Mouse (Mus musculus): ENCODE results near the gene Chkb. TPM values are rescaled to one million over a fixed set of nuclear protein-coding genes. Genes with fewer than 3 reads are reported as not detected.

The Chkb gene
- total RNA-seq (2021), result 10 to 100 TPM; 44.8 to 55.0 TPM
- long read RNA-seq, experiment 1, transcript Chkb-203 (2 exons, 543 nt), result minor isoform, 9 of 52 reads
- long read RNA-seq, experiment 1, transcript Chkb-201 (11 exons, 1,707 nt), result major isoform, 23 of 52 reads
- long read RNA-seq, experiment 1, partial matches to known transcripts, result 7 of 52 reads
- long read RNA-seq, experiment 1, other reads (novel, unspliced or antisense), result 12 of 52 reads
- long read RNA-seq, experiment 2, transcript Chkb-203 (2 exons, 543 nt), result minor isoform, 8 of 36 reads
- long read RNA-seq, experiment 2, transcript Chkb-201 (11 exons, 1,707 nt), result major isoform, 13 of 36 reads
- long read RNA-seq, experiment 2, partial matches to known transcripts, result 7 of 36 reads
- long read RNA-seq, experiment 2, other reads (novel, unspliced or antisense), result 7 of 36 reads

- peak; percentile 93 to 96 for DNase-seq
Measured at GRCm38 (mm10) chr15:89429352-89430221, at the start of gene Chkb, which contains the start of the genes C730034F03Rik and Gm44502. Chkb (minus strand) TSS chr15:89429908. C730034F03Rik (plus strand) TSS chr15:89429589. Gm44502 (minus strand) TSS chr15:89429696.

GRCm38 (mm10) chr15:89478622-89479021 lies 48.9 kb upstream of the Chkb start:
- no peak for DNase-seq

GRCm38 (mm10) chr15:89477806-89478205 lies 48.1 kb upstream of the Chkb start:
- peak in 1 of 2 experiments; percentile 9 for DNase-seq

- DNase-seq, result peak; percentile 42 to 75
Measured at GRCm38 (mm10) chr15:89477091-89477491, 47.4 kb upstream of the Chkb start, which contains the start of gene Arsa. Arsa (minus strand) TSS chr15:89477425.

GRCm38 (mm10) chr15:89476475-89476815 lies 46.7 kb upstream of the Chkb start:
- no peak for DNase-seq

GRCm38 (mm10) chr15:89475611-89476474 lies 46.1 kb upstream of the Chkb start:
- DNase-seq, result peak; percentile 97 to 98

- DNase-seq, result no peak
Measured at GRCm38 (mm10) chr15:89475293-89475600, 45.5 kb upstream of the Chkb start.

- peak in 1 of 2 experiments; percentile 13 for DNase-seq
Measured at GRCm38 (mm10) chr15:89474596-89475292, 45.0 kb upstream of the Chkb start.

- no peak for DNase-seq
Measured at GRCm38 (mm10) chr15:89473921-89474320, 44.2 kb upstream of the Chkb start.

- peak in 1 of 2 experiments; percentile 10 for DNase-seq
Measured at GRCm38 (mm10) chr15:89473370-89473769, 43.7 kb upstream of the Chkb start.

- no peak for DNase-seq
Measured at GRCm38 (mm10) chr15:89471476-89471875, 41.8 kb upstream of the Chkb start.

GRCm38 (mm10) chr15:89468577-89468976 lies 38.9 kb upstream of the Chkb start:
- peak in 1 of 2 experiments; percentile 33 for DNase-seq

- no peak for DNase-seq
Measured at GRCm38 (mm10) chr15:89465052-89465451, 35.3 kb upstream of the Chkb start.

- DNase-seq, result peak; percentile 36 to 42
Measured at GRCm38 (mm10) chr15:89463334-89464235, 33.9 kb upstream of the Chkb start.

GRCm38 (mm10) chr15:89462176-89462575 lies 32.5 kb upstream of the Chkb start:
- no peak for DNase-seq

- no peak for DNase-seq
Measured at GRCm38 (mm10) chr15:89461321-89461720, 31.6 kb upstream of the Chkb start.

GRCm38 (mm10) chr15:89460298-89460697 lies 30.6 kb upstream of the Chkb start:
- no peak for DNase-seq

GRCm38 (mm10) chr15:89459821-89460220 lies 30.1 kb upstream of the Chkb start:
- DNase-seq, result no peak

- DNase-seq, result no peak
Measured at GRCm38 (mm10) chr15:89458942-89459341, 29.2 kb upstream of the Chkb start.

- DNase-seq, result no peak
Measured at GRCm38 (mm10) chr15:89455642-89456041, 25.9 kb upstream of the Chkb start.

Data from heart, adult 18-20 months (tissue).